Mouse (Mus musculus) adrenal gland, adult 18-20 months (tissue): ENCODE results near the gene H2-Ab1. TPM values are rescaled to one million over a fixed set of nuclear protein-coding genes. Genes with fewer than 3 reads are reported as not detected.

Experiments
- DNase-seq, 2 experiments: peaks; one replicate each; pipeline ENCODE4 v3.0.0; 2021 to 2022; ENCODE audit warnings: low spot score in 2 of 2
- total RNA-seq, 2 experiments: library from RNA; stranded (reverse); gene quantifications; 1 replicate in 1 of 2; 2 replicates in 1 of 2; pipeline ENCODE4 v1.2.3; 2021

H2-Ab1 gene
- total RNA-seq, 2 experiments from 2014 or later = 90.9 to 173 TPM

DNA sequence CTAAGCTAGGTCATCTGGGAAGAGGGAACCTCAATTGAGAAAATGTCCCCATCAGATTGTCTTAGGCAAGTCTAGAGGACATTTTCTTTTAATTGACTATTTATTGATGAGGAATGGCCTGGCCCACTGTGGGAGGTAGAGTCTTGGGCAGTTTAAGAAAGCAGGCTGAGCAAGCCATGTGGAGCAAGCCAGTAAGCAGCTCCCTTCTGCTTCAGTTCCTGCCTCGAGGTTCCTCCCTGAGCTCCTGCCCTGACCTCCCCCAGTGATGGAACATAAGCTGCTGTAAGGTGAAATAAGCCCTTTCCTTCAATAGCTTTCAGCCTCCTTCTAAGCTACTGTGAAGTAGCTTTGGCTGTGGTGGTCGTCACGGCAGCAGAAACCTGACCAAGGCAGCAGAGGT lies 19.7 kb upstream of the H2-Ab1 start:
- no peak for DNase-seq

DNA sequence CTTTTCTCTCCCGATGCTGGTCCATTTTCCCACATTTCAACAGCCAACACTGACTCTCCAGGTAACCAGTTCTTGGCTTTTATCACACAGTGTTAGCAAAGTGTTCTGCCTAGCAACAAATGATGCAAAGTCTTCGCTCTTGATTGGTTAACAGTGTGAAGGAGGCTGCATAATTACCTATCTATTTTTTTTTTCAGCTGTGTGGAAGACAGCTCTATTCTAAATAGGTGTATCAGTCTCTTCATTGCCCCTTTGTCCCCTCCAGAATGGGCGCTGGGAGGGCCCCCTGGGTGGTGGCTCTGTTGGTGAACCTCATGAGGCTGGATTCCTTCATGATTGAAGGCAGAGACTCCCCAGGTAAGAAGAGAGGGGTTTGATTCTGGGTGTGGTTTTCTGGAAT lies 18.8 kb upstream of the H2-Ab1 start, which contains the start of gene H2-Ob:
Gene H2-Ob (plus strand): TSS at position 198 of the 400 bp plus-strand sequence.
- DNase-seq = no peak

- DNase-seq = no peak
Measured at GRCm38 (mm10) chr17:34239601-34240041, 17.9 kb upstream of the H2-Ab1 start.

GRCm38 (mm10) chr17:34240366-34240765 lies 17.1 kb upstream of the H2-Ab1 start:
- no peak for DNase-seq

- no peak for DNase-seq
Measured at GRCm38 (mm10) chr17:34240916-34241315, 16.6 kb upstream of the H2-Ab1 start.

- no peak for DNase-seq
Measured at GRCm38 (mm10) chr17:34244656-34245055, 12.8 kb upstream of the H2-Ab1 start.

- no peak for DNase-seq
Measured at GRCm38 (mm10) chr17:34247047-34247446, 10.4 kb upstream of the H2-Ab1 start.

GRCm38 (mm10) chr17:34248764-34249163 lies 8.7 kb upstream of the H2-Ab1 start:
- no peak for DNase-seq

- no peak for DNase-seq
Measured at GRCm38 (mm10) chr17:34249361-34249760, 8.1 kb upstream of the H2-Ab1 start.

GRCm38 (mm10) chr17:34249878-34250277 lies 7.6 kb upstream of the H2-Ab1 start:
- DNase-seq = no peak

- DNase-seq = no peak
Measured at GRCm38 (mm10) chr17:34251666-34252065, 5.8 kb upstream of the H2-Ab1 start.

DNA sequence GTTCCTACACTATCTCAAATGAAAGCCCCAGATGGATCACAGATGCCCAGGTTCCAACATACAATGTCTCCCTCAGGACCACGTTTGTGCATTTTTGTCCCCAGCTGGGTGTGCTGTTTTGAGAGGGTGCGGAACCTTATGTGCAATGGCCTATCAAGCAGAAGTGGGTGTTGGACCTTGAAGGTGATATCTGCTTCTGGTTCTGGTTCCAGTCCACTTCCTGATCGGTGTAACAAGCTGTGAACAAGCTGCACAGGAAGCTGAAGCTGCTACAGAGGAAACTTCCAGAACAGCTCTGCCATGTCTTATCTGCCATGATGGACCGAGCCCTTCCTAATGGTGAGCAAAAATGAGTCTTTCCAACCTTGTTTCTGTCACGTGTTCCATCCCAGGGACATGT lies 988 bp upstream of the H2-Ab1 start:
- no peak for DNase-seq

- DNase-seq = no peak
Measured at GRCm38 (mm10) chr17:34260551-34260950, 3.1 kb downstream of the H2-Ab1 start.

DNA sequence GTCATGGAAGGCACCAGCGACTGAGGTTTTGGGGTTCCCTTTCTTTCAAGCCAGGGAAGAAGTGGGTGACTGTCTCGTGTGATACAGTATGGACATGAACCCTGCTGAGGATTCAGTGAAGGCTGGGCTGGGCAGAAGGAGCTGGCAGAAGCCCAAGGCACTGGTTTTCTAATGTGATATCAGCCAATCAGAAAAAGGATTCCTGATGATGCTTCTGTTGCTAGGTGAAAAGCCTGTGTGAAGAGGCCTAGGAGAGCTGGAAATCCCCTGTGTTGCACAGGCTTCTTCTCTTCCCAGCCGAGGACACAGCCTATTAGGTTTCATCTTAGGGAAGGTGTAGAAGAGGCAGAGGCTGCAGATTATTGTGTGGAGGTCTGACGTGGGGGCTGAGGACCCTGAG lies 4.0 kb downstream of the H2-Ab1 start:
- peak; percentile 52 to 56 for DNase-seq

GRCm38 (mm10) chr17:34263068-34263467 lies 5.6 kb downstream of the H2-Ab1 start:
- DNase-seq = peak; percentile 56 to 73

- no peak for DNase-seq
Measured at GRCm38 (mm10) chr17:34263811-34264371, 6.4 kb downstream of the H2-Ab1 start.

DNA sequence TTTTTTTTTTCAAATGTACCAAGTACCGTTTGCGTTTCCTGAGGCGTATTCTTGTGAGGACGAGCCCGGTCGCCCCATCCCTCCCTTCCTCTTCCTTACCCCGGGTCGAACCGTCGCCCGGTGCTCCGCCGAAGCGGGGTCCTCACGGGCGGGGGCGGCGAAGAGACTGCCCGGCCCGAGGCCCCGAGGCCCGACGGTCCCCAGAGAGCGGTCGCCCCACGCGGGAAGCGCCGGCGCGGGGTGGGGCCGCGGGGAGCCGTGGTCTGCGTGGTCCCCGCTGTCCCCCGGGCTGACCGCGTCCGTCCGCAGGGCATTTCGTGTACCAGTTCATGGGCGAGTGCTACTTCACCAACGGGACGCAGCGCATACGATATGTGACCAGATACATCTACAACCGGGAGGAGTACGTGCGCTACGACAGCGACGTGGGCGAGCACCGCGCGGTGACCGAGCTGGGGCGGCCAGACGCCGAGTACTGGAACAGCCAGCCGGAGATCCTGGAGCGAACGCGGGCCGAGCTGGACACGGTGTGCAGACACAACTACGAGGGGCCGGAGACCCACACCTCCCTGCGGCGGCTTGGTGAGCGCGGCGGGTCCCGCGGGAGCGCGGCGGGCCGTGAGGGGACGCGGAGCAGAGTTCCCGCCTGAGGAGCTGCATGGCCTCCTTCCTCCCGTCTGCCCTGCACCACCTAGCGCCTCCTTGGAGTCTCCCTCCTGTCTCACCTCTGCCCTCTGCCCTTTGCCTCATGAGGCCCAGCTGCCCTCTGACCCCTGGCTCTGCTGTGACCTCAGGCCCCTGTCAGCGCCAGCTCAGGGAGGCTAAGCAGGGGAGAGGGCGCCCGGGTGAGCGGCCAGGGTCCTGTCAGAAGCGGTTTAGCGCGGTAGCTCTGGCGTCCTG lies 7.2 kb downstream of the H2-Ab1 start:
- peak in 1 of 2 experiments; percentile 30 for DNase-seq

DNA sequence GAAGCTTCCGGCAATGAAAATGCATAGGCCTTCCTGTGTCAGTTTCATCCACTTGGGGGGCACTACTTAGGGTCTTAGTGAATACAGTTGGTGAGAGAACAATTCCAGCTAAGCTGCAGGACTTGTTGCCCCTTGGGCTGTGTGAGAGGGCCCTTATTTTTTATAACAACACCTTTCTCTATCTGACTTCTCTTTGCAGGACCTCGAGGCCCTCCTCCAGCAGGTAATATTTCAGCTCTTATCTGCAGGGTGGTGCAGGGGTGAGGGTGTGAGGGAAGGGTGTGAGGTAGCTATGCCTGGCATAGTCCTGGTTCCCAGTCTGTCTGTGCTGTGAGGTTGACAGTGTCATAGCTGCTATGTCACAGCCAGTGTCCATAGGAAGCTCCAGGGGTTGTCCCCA lies 10.8 kb downstream of the H2-Ab1 start:
- no peak for DNase-seq

DNA sequence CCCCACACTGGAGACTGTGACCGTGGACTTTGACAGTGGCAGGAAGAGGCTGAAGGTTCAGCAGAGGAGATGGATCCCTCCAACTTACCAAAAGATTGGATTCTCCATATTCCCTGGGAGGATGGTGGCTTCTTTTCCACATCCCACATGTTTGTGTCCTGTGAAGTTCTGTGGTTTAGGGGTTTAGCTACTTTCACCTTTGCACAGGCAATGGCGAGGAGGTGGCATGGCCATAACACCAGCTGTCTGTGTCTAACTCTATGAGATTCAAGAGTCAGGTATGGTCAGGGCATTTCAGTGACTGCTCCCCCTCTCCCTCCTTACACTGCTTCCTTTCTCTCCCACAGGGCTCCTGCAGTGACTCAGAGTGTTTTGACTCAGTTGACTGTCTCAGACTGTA lies 11.3 kb downstream of the H2-Ab1 start:
- no peak for DNase-seq

DNA sequence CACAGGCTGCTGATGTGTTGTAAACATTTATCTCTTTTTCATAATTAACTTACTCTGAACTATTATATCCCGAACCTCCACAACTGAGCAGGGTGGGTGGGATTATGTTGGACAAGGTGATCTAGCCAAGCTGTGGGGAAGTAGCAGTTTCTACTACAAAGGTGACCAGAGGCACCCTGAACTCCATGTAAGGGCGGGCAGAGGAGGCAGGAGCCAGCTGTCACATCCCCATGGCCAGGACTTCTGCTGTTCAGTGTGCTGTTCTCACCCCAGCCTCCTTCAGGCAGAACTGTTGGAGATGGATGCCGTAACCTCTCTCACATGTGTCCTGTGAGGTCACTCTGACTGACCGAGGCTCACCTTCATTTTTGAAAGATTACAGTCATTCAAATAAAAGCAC lies 12.3 kb downstream of the H2-Ab1 start:
- no peak for DNase-seq

DNA sequence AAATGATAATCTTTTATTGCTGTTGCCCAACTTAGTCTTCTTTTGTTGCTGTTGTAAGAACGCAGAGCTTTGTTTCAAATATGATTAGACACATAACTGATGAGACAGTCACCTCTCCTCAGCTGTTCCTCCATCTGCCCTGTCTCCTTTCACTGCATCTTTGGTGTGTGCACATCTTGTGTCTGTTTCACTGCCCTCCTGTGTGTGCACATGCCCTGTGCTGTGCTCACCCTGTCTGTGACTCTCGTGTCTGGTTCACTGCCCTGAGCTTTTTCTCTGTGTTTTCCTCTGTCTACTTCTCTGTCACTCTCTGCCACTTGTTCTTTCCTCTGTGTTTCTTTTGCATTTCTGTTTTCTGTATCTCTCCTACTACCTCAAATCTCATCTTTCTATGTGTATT lies 12.7 kb downstream of the H2-Ab1 start:
- DNase-seq = no peak

- DNase-seq = no peak
Measured at GRCm38 (mm10) chr17:34270940-34271339, 13.5 kb downstream of the H2-Ab1 start.
